Mouse (Mus musculus) telencephalon, adult 2 months (tissue): ENCODE results near the gene Nudt3.

Experiments
- DNase-seq: peaks from one replicate; pipeline ENCODE4 v3.0.0-alpha.2; 2011; ENCODE audit warnings: low read depth, low spot score

The Nudt3 gene

GRCm38 (mm10) chr17:27547253-27547868 is 75.9 kb downstream of the Nudt3 start:
- no peak for DNase-seq

DNA sequence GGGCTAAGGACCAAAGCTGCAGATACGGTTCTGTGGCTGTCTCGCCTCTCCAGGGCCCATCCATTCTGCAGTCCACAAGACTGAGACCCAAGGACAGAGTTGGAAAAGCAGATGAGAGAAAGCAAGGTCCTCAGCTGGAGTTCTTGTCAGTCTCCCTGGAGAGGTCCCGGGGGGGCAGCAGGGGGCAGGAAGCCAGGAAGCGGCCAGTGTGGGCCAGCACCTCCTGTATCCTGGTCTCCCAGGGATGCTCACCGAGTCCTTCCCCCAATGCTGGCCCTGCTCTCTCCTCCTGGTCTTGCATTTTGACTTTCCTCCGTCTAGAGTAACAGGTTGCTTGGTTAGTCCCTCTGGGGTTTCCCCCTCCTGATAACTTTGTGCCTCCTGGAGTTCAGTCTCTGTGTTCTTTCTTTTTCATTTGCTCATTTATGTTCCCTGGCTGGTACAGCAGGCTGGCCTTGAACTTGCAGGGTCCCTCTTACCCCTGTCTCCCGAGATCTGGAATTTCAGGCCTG is 76.7 kb downstream of the Nudt3 start:
- no peak for DNase-seq

DNA sequence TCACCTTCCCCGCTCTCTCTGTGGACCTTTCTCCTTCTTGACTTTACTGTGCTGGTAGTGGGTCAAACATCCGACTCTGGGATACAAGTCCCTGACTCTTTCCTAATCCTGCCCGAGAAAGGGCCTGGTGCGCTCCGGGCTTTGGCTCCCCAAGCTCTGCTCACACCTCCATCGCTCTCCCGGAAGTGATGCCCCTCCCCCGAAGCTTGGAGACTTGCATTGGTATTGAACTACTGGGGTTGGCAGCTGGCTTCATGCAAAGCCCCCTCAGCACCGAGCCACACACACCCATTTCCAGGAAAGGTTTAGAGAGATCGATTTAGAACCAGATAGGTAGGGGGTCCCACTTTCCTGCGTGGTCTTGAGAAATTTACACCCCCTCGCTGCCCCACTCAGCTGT is 77.3 kb downstream of the Nudt3 start:
- no peak for DNase-seq

- DNase-seq, result no peak
Measured at GRCm38 (mm10) chr17:27544551-27544950, 78.7 kb downstream of the Nudt3 start.

DNA sequence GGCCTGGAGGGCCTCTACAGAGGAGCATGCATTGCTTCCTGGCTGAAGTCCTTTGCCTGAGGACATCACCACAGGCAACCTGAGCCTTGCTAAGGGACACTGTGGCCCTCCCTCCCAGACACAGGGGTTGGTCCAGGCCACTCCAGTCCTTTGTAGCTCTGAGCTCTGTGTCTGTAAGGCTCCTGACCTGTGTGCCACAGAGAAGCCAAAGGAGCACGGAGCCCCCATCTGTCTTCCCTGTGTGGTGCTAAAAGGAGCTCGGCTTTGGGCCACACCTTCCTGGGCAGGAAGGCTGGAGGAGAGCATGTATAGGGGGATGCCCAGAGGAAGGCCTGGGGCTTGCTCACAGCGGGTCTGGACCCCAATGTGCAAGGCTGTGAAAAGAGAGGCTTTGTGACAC is 81.3 kb downstream of the Nudt3 start:
- DNase-seq, result no peak

- DNase-seq, result no peak
Measured at GRCm38 (mm10) chr17:27541261-27541660, 82.0 kb downstream of the Nudt3 start.

DNA sequence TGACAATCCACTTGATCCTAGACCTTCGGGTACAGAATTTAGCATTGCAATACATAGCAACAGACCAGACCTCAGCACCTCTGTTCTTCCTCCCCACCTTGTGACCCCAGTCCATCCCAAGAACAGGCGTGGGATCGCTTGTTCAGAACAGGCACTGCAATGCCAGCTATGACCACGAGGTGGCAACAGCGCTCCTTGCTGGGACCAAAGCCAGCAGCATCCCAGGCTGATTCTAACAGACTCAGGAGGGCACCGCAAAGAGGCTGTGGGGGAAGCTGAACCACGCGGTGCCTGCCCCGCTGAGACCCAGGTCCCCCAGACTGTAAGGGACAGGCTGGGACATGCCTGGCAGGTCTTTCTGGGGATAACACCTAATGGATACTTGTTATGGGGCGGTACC is 88.6 kb downstream of the Nudt3 start:
- DNase-seq, result no peak

GRCm38 (mm10) chr17:27533354-27533753 is 89.9 kb downstream of the Nudt3 start:
- no peak for DNase-seq

GRCm38 (mm10) chr17:27532095-27532494 is 91.2 kb downstream of the Nudt3 start:
- no peak for DNase-seq
